Mouse (Mus musculus) kidney, postnatal 25 days (tissue): ENCODE measurements around the gene Olfr303.

Experiments used
- DNase-seq, 2 experiments: peaks; one replicate each; pipeline ENCODE4 v3.0.0; 2021; ENCODE audit warnings: mixed read lengths in 2 of 2

Olfr303 gene

GRCm38 (mm10) chr7:86397689-86398088, at the start of gene Olfr303:
TSS of gene Olfr303 (minus strand) at chr7:86397789.
- DNase-seq, result no peak

GRCm38 (mm10) chr7:86403546-86403945, 6.0 kb upstream of the Olfr303 start, which contains the start of gene Olfr301:
TSS of gene Olfr301 (plus strand) at chr7:86403846.
- DNase-seq, result no peak

GRCm38 (mm10) chr7:86386558-86386957, 11.0 kb downstream of the Olfr303 start, which contains the start of gene Olfr304:
TSS of gene Olfr304 (minus strand) at chr7:86386658.
- no peak for DNase-seq

GRCm38 (mm10) chr7:86385769-86386168, 11.8 kb downstream of the Olfr303 start:
- no peak for DNase-seq

- DNase-seq, result no peak
These were observed 30.8 kb downstream of the Olfr303 start, which contains the start of gene Olfr305 for GRCm38 (mm10) chr7:86366828-86367227. TSS of gene Olfr305 (minus strand) at chr7:86366928.

GRCm38 (mm10) chr7:86346296-86346695, 51.3 kb downstream of the Olfr303 start:
- DNase-seq, result peak in 1 of 2 experiments; percentile 25

- DNase-seq, result no peak
These were observed 53.3 kb downstream of the Olfr303 start for GRCm38 (mm10) chr7:86344253-86344652.

- DNase-seq, result no peak
These were observed 54.6 kb downstream of the Olfr303 start for GRCm38 (mm10) chr7:86342881-86343565.
